Mouse (Mus musculus) right cerebral cortex, postnatal 4 days (tissue): ENCODE data around the gene E130208F15Rik.

Source experiments
- DNase-seq: peaks from one replicate; pipeline ENCODE4 v3.0.0-alpha.2; 2022

Gene E130208F15Rik

GRCm38 (mm10) chr7:30308076-30309005, 13.2 kb upstream of the E130208F15Rik start, which contains the start of gene Alkbh6:
TSS of gene Alkbh6 (plus strand) at chr7:30308717.
- peak; percentile 88 for DNase-seq

DNA sequence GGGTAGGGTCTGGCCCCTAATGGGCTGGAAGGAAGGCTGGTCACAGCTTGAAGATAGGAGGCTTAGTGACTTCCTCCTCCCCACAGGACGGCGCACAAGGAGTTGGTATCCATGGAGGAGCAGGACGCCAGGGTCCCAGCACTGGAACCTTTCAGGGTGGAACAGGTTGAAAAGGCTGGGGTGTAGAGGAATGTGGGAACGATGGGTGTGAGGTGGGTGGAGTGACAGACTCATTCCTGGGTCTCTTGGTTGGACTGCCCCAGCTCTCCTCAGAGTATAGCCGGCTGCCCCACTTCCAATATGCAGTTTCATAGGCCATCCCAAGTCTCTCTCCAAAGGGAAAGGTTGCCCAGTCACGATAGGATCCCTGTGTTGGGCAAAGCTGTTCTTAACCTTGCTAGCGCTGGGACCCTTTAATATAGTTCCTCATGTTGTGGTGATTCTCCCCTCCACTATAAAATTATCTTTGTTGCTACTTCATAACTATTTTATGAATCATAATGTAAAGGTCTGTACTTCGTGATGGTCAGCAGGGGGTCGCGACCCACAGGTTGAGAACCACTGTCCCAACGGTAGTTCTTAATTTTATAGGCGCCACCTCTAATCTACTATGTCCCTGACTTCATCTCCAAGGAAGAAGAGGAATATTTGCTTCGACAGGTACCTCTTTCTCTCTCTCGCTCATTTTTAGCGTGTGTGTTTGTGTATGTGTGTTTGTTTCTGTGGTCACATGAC, 12.0 kb upstream of the E130208F15Rik start:
- DNase-seq: no peak

DNA sequence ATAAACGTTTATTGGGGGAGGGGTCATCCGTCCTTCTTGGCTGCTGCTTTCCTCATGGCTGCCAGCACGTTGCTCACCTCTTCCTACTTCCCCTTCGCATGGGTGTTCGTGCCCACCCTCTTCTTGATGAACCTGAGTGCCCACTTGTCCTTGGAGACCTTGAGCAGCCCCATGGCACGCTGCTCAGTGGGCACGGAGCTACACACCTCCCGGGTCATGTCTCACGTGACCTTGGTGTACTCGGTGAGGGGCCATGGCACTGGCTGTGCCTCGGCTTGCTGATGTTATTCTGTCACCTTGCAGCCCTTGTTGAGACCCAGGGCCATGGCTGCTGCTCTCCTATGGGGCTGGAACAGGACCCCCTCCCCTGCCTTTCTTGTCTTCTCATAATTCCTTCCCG, 11.4 kb upstream of the E130208F15Rik start:
- no peak for DNase-seq

GRCm38 (mm10) chr7:30313666-30314320, 7.7 kb upstream of the E130208F15Rik start:
- no peak for DNase-seq

- no peak for DNase-seq
Measured at GRCm38 (mm10) chr7:30314721-30315155, 6.8 kb upstream of the E130208F15Rik start, which contains the start of gene Syne4. TSS of gene Syne4 (plus strand) at chr7:30314807.

GRCm38 (mm10) chr7:30315559-30316529, 5.7 kb upstream of the E130208F15Rik start:
- no peak for DNase-seq

GRCm38 (mm10) chr7:30318142-30318541, 3.4 kb upstream of the E130208F15Rik start:
- no peak for DNase-seq

DNA sequence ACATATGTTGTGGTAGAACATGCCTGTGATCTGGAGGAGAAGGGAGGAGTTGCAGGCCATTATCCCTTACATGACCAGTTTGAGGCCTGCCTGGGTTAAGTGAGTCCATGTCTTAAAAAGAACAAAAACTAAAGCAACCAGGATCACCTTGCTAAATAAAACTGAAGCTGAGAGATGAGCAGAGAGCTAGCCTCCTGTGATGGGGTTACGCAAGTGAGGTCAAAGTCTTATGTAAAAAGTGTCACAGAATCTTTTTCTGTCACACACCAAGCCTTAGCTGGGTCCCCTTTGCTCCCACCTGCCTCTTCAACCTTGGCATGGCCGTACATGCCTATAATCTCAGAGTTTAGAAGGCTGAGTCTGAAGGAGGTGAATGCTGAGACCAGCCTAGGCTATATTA, 594 bp upstream of the E130208F15Rik start:
- DNase-seq: no peak

GRCm38 (mm10) chr7:30322285-30322667, 736 bp downstream of the E130208F15Rik start:
- DNase-seq: peak; percentile 95

DNA sequence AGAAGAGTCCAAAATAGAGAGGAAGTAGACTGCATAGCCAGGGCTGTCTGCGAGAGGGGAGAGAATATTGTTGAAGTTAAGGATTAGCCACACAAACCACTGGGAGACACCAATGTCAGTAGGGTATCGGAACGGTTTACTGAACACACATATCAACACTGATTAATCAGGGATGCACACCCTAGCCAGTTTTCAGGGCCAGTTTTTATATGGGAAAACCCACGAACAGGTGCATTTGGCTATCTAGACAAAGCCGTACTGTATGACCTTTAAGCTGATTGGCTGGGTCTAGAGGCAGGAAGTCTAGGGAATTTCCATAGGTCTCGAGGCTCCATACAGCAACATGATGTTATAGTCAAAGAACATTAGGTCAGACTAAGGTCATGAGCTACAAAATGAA, 1.3 kb downstream of the E130208F15Rik start:
- no peak for DNase-seq

GRCm38 (mm10) chr7:30323795-30324194, 2.3 kb downstream of the E130208F15Rik start, which contains the start of gene Sdhaf1:
TSS of gene Sdhaf1 (minus strand) at chr7:30323895.
- DNase-seq: no peak

DNA sequence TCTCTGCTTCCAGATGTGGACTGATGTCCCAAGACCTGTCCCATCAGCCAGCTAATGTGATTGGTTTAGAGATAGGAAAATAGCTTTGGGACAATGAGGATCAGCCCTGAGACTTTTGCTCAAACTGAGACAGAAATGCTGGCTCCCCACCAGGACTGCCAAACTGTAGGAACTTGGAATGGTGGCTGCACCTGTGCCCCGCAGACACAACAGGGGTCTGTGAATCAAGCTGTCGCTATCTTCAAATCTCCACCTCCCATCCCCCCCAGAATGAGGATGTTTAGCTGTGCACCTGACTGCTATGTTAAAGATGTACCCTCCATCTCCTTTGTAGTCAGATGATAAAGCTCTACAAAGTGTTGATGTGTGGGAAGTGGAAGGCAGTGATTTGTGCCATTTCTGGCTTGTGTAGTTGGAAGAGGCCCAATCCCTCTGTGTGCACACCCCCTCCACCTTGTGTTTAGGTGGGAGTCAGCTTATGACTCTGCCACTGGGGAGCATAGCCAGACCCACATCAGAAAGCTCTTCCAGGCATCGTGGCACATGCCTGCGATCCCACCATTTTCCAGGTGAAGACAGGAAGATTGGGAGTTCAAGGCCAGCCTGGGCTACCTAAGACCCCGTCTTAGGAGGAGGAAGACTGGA, 2.9 kb downstream of the E130208F15Rik start:
- no peak for DNase-seq

DNA sequence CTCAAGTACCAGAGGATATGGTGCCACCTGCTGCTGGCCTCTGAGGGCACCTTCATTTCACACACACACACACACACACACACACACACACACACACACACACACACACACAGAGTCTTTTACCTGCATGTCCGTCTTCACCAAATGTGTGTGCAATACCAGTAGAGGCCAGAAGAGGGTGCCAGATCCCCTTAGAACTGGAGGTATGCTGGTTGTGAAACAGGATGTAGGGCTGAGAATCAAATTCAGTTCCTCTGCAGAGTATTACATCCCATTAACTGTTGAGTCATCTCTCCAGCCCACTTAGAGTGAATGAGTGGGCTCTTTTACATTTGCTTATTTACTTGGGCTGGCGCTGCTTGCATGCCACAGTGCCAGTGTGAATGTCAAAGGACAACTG, 3.8 kb downstream of the E130208F15Rik start:
- DNase-seq: peak; percentile 54

- DNase-seq: no peak
Measured at GRCm38 (mm10) chr7:30326427-30326826, 4.9 kb downstream of the E130208F15Rik start.

DNA sequence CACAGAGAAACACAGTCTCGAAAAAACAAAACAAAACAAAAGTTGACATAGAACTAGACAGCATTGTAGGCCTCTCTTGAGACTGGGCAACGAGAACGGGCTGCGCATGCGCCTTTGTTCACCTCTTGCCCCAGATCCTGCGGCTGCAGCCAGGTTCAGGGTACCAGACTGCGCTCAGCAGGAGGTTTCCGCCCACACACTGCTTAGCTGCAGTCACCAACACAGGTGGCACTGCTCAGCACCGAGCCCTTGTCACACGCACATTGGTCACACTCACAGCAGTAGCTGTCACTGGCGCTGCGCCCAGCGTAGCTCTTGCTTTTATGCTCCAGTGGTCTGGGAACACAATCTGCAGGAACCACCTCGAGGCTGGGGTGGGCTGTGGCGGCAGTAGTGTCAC, 5.6 kb downstream of the E130208F15Rik start:
- DNase-seq: no peak

DNA sequence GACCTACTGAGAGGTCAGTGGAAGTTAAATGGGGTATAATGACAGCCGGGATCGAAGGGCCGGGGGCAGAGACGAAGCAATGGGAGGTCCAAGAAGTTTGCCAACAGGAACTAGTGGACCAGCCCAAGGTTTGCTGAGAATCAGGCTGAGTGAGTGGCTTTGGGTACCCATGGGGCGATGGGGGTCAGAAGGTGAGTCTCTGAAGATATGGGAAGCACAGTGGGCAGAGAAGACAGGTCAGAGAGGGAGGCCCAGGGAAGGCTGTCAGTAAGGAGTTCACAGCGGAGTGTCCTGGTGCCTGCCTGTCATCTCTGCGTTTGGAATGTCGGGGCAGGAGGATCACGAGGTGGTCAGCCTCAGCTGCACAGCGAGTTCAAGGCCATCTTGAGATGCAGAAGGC, 6.8 kb downstream of the E130208F15Rik start:
- DNase-seq: no peak

GRCm38 (mm10) chr7:30331887-30332286, 10.3 kb downstream of the E130208F15Rik start:
- peak; percentile 76 for DNase-seq

- DNase-seq: no peak
Measured at GRCm38 (mm10) chr7:30332622-30333259, 11.2 kb downstream of the E130208F15Rik start.

DNA sequence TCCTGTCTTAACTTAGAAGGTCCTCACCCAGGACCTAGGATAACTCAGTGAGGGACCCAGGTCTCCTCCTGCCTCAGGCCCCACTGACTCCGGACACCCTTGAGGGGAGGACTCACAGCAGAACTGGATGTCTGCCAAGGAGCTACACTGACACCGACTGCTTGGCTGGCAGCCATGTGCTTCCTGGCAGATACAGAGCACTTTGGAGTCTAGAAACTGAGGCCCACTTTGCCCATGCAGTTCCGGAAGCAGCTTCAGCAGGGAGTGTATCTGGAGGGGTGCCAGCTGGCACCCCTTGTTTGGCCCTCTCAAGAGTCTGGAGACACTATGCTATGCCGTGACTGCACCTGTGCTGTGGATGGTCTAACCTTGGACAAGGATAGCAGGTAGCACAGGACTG, 11.9 kb downstream of the E130208F15Rik start:
- peak; percentile 78 for DNase-seq

DNA sequence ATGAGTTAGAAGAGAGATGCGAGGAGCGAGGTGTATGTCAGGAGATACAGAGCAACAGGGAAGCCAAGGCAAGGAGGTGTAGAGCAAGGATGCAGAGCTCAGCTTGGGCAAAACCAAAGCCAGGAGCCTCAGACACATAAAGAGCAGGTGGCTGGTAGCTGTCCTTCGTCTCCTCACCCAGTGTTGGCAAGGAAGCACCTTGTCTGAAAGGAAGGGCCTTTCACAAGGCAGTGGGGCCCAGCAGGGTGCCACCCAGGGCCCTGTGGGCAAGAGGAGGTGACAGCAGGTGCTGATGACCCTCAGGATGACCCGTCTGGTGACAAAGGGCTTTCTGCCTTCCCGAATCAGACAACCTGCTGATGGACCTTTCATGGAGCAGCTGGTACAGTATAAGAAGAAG, 13.0 kb downstream of the E130208F15Rik start:
- no peak for DNase-seq

DNA sequence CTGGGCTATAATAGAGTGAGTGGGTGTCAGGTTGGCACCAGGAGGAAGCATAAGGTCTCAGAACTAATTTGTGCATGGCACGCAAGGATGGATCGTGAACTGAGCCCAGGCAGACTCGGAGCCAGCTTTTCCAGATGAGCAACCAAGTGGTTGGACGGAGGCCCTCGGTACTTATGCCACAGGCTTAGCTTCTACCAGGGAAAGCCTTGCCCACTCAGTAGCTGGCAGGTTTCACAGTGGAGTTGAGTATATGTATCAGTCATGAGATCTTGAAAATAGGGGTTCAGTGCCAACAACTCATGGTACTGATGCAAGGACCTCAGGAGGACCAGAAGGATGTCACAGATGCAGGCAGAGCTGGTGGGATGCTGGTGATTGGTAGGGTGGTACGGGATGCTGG, 14.1 kb downstream of the E130208F15Rik start:
- DNase-seq: no peak
